Mouse (Mus musculus) gastrocnemius, postnatal 14 days (tissue): ENCODE data around the gene Hist2h2be. TPM values are rescaled to one million over a fixed set of nuclear protein-coding genes. Genes with fewer than 3 reads are reported as not detected.
A peak's percentile ranks its signal among the peaks of the same experiment; 100 is the strongest.
"Not testable (repeated sequence)": the region's sequence is repeated elsewhere in the genome, so short reads cannot be mapped to it uniquely, and the experiment has no call there.

Experiments used
- DNase-seq: peaks from one replicate; pipeline ENCODE4 v3.0.0; 2021; ENCODE audit warnings: mixed read lengths
- intact Hi-C: fragments of 180-260 bp; cut with DNase I; formaldehyde crosslinking; loops from one replicate; pipeline ENCODE4 v1.15.1; 2025; ENCODE audit warnings: low total_unique reads
- long read RNA-seq, 2 experiments: library from polyadenylated mRNA; stranded (forward); transcript quantifications; one replicate each; pipeline ENCODE4 v2.0.0; 2021
- total RNA-seq, 2 experiments: library from RNA; stranded (reverse); gene quantifications; 2 replicates each; pipeline ENCODE4 v1.2.3; 2021

The Hist2h2be gene
- total RNA-seq = 1 to 10 TPM; 4.3 to 4.4 TPM
- long read RNA-seq, experiment 1 = 0 reads
- long read RNA-seq, experiment 2, partial matches to known transcripts = 0 of 2 reads
- long read RNA-seq, experiment 2, other reads (novel, unspliced or antisense) = 0 of 2 reads

DNA sequence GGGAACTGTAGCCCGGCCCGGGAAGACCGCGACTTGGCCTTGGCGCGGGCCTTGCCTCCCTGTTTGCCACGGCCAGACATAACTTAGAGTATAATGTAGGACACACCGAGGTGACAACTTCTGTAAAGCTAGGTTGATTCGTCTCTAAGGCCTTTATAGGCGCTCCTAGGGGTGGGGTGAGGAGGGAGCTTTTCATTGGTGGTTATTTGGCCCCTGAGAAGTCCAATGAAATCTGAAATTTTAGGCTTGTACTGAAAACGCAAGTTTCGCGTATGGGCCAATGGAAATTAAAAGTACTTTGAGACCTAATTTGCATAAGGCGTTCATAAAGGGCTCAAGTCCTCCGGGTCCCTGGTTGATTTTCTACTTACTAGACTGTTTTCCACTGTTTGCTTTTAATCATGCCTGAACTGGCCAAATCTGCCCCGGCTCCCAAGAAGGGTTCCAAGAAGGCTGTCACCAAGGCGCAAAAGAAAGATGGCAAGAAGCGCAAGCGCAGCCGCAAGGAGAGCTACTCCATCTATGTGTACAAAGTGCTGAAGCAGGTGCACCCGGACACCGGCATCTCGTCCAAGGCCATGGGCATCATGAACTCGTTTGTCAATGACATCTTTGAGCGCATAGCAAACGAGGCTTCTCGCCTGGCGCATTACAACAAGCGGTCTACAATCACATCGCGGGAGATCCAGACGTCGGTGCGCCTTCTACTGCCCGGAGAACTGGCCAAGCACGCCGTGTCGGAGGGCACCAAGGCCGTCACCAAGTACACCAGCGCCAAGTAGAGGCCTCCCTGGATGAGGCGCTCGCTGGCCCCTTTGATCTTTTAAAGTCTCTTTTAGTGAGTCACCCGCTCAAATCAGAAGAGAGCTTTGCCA, at the start of gene Hist2h2be, which contains the start of gene Hist2h2ac:
Hist2h2be (plus strand) TSS at position 355 of the 875 bp plus-strand sequence.
Hist2h2ac (minus strand) TSS at position 116 of the 875 bp plus-strand sequence.
- intact Hi-C loops = no loop called here
- peak; percentile 70 for DNase-seq

DNA sequence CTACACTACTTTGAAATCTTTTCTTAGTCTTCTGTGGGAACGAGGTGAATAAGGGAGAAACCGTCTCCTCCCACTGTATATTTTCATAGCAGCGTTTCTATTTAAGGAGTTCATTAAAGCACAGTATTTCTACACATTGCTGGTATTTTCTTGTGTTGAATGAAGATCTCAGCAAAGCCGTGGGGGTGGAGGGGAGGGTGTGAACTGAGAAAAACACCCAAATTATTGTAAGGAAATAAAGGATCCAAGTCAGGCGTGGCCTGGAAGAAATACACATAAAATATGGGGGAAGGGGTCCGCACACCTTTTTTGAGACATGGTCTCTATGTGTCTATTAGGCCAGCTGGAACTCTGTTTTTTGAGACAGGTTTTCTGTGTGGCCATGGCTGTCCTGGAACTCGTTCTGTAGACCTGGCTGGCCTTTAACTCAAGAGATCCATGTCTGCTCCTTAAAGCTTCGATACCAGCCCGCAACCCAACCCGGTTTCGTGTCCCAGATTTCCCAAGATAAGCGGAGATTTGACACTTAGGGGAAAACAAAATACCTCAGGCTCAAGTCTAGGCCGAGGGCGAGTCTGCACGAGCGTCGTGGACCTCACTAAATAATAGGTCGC, 49.2 kb upstream of the Hist2h2be start:
- DNase-seq = no peak
- intact Hi-C loops = no loop called here

DNA sequence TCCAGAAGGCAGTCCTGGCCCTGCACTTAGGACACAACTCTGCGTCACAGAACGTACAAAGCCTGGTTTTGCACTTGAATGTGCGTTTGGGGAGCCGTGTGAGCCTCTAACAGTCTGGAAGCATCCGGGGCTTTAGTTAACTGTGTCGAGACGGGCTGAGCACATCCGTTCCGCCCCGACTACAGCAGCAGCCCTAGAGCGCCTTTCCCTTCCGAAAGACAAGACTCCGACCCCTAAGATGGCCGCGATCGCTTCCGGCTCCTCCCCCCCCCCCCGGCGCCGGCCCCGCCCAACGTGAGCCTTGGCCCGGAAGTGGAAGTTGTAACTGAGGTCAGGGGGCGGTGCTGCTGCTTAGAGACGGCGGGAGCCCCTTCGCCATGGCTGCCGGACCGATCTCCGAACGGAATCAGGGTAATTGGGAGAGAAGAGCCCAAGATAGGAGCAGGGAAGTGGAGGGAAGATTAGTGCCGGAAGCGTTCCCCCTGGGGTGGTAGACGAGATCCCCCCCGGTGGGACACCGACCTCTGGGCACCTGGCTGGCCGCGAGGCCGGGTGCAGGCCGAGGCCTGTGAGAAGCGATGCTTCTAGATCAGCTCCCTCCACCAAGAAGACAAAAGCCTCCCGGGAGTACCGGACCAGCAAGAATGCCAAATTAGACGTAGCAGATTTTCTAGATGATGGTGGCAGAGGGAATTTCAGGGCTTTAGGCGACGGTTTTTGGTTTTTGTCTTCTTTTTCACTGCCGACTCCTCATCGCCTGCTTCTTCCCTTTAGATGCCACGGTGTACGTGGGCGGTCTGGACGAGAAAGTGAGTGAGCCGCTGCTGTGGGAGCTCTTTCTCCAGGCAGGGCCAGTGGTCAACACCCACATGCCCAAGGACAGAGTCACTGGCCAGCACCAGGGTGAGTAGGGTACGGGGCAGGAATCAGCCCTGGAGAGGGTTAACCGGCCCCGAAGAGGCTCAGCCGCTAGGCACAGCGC, 48.4 kb upstream of the Hist2h2be start, which contains the start of gene Sf3b4:
Sf3b4 (plus strand) TSS at position 136 of the 982 bp plus-strand sequence.
- intact Hi-C loops = no loop called here
- DNase-seq = peak; percentile 84

DNA sequence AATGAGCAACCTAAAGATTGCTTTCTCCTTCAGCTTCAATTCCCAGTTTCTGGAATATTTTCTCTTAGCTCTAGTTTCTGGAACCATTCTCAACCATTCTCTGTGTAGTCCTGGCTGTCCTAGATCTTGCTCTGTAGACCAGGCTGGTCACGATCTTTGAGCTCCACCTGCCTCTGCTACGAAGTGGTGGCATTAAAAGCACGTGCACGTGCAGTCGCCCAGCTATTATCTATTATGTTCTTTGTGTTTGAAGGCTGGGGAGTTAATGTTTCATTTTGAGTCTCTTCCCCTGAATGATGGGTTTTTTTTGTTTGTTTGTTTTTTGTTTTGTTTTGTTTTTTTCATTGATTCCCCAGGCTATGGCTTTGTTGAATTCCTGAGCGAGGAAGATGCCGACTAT, 47.7 kb upstream of the Hist2h2be start:
- DNase-seq = no peak
- intact Hi-C loops = no loop called here

DNA sequence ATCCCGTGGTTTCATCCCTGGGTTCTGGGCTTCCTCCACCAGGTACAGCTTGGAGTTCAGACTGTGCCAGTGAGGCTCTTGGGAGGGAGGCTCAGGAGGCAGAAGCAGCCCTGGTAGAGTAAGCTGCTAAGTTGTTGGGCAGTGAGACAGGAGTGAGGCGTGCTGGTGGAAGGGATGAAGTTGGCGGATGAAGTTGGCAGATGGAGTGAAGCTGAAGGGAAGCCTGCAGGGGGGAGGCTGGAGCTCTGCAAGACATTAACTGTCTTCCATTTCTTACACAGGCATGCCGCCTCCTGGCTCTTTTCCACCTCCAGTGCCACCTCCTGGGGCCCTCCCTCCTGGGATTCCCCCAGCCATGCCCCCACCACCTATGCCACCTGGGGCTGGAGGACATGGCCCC, 46.9 kb upstream of the Hist2h2be start:
- DNase-seq, intact Hi-C loops: not testable (repeated sequence)

DNA sequence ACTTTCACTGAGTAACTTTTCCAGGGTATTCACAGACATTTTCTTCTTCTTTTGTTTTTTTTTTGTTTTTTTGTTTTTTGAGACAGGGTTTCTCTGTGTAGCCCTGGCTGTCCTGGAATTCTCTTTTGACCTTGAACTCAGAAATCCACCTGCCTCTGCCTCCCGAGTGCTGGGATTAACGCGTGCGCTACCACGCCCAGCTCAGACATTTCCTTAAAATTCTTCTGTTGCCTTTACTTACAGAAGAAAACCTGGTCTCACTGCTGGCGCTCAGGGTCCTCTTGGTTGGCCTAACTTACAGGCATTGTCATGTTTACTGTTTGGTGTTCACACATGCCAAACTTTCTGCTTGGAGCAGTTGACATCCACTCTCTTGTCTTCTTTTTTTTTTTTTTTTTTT, 45.7 kb upstream of the Hist2h2be start:
- DNase-seq = no peak
- intact Hi-C loops = no loop called here

DNA sequence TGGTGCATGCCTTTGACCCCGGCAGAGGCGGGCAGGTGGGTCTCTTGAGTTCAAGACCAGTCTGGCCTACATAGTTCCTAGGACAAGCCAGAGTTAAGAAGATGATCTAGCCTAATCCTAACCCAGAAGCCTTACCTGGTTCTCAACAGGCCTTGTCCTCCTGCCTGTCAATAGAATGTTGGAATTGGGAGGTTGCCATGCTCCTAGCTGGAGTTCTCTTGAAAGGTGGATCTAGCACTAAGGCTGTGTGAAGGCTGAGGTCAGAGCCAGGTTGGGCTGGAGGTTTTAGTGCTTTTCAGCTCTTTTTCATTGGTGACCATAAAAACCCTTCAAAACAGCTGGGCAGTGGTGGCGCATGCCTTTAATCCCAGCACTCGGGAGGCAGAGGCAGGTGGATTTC, 42.5 kb upstream of the Hist2h2be start:
- no peak for DNase-seq
- intact Hi-C loops = no loop called here

DNA sequence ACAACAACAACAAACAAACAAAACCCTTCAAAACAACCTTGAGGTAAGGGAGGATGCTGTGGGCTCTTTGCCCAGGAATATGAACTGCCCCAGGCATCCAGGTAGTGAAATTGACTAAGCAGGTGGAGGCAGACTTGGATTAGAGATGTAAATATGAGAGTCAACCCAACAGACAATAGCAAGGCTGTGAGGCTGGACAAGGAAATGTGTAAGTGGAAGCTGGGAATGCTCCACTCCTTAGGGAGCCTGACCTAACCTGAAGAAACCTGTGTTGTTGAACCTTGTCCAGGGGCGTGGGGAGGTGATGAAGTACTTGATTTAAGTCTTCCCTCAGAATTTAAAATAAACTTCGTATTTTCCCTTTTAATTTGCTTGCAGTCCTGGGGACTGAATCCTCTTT, 42.0 kb upstream of the Hist2h2be start:
- no peak for DNase-seq
- intact Hi-C loops = no loop called here

DNA sequence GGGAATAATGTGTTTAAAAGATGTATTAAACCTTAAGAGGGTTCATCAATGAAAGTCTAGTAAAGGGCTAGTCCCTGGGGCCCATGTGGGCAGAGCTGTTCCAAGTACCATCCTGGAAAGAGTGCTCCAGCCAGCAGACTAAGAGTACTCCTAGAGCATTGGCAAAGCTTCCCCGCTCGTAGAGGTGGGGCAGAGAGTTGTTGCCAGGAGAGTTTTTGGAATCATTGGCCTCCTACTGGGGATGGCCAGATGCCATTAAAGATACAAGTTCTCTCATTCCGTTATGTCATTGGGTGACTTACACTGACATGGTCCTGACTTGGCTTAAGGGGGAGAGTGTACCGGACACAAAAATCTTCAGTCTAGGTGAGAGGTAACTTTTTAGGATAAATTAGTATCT, 41.4 kb upstream of the Hist2h2be start:
- intact Hi-C loops = no loop called here
- peak; percentile 55 for DNase-seq

DNA sequence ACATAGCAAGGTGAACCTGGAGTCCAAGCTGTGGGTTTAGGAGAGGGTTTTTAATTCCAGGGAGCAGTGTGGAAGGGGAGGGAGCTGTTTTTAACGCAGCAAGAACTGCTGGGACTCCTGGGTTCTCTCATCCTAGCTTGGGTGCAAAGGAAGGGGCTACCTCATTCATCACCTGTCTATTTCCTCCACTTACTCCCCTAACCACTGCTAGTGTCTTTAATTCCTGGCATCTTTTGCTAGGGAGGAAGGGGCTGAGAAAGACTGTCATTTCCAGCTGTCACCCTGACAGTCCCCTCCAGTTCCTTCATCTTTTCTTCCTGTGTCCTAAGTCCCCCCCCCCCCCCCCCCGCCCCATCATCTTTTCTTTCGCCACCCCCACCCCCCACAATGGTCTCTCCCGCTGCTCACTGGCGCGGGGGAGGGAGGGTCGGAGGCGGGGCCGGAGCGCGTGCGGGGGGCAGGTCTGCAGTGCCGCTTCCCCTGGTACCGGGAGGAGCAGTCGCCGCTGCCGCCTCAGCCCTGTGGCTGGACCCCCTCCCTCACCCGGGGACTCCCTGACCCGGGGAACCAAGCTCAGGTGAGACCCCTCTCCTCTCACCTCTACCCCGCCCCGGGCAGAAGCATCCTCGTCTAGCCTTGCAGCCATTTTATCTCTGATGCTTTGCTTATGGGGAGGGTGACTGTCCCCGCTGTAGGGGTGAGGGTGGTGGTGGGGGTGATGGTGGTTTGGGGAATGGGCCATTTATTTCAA, 40.0 kb upstream of the Hist2h2be start, which contains the start of gene Sv2a:
Sv2a (plus strand) TSS at position 425 of the 751 bp plus-strand sequence.
- DNase-seq = peak; percentile 53
- intact Hi-C loops = no loop called here

DNA sequence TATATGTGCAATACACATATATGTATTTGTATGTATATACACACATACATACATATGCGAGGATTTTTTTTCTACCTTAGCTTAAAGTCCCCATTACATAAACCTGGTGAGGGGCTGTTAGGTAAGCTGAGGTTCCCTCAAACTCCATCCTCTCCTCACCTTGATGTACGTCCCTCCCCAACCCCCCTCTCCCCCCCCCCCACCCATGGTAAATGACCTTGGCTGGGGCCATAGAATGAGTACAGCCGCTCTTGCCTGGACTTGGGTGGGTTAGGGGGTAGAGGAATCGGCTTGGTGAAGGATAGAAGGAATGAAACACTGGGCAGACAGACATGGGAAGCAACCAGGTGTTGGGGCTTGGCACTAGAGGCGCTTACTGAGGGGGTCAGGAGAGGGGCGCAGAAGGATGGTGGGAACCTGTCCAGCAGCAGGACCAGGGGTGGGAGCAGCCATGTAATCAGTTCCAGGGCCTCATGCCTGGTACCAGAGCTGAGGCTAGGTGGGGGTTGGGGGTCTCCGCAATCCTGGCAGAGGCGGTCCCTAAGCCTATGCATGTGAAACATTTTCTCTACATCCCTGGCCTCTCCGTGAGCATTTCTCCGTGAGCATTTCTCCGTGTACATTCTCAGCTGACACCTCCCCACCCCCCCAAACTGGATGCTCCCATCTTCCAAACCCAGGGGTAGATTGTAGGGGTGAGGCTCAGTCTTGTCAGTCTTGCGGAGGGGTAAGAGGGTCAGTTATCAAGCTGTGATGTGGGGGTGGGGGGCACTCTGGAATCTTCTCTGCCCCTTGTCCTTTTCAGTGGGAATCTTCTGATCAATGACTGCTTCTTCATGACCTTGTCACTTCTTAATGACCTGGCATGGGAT, 39.2 kb upstream of the Hist2h2be start:
- intact Hi-C loops = no loop called here
- DNase-seq = no peak

DNA sequence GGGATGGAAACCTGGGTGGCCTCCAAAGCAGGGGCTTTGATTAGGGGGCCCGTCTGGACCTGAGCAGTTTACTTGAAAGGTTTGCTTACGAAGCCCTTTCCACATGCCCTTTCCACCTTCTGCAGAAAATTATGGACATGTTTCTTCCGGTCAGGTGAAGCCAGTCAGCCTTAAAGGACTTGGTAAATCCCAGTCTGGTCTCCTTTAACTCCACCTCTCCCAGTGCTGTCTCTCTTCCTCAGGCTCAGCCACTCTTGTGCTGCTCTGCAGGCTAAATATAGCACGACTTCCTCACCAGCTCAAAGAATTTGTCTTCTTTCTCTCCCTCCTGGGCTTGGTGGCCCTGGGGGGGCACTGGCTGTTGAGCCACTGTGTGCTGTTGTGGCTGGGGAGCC, 38.5 kb upstream of the Hist2h2be start:
- intact Hi-C loops = no loop called here
- no peak for DNase-seq

DNA sequence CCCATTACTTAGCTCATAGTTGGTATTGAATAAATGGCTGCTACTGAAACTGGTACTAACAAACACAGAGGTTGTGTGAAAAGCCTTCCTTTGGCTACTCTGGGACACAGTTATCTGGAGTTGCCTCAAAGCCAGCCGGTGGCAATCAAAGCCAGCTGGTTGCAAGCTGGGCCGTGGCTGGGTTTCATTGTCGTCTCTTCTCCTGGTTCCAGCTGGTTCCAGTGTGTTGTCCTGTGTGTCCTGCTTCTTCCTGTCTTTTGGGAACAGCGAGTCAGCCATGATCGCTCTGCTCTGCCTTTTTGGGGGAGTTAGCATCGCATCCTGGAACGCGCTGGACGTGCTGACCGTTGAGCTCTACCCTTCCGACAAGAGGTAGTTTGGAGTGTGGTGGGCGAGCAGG, 27.9 kb upstream of the Hist2h2be start:
- intact Hi-C loops = no loop called here
- DNase-seq = no peak

DNA sequence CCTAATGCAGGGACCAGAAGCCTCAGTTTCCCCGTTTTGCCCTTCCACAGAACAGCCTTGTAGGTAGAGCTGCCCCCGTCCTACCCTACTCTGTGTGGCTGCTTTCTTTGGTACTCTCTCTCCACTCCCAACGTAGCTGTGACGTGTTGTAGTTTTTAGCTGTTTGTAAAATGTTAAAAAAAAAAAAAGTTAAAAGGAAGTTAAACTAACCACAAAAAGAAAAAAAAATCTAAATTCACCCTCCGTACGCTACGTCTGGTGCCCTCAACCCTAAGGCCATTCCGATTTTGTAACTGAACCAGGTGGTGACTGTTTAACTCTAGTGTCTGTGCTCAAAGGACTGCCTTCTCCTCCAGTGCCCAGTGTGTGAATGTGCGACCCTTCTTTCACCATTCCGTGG, 26.0 kb upstream of the Hist2h2be start:
- no peak for DNase-seq
- intact Hi-C loops = no loop called here

DNA sequence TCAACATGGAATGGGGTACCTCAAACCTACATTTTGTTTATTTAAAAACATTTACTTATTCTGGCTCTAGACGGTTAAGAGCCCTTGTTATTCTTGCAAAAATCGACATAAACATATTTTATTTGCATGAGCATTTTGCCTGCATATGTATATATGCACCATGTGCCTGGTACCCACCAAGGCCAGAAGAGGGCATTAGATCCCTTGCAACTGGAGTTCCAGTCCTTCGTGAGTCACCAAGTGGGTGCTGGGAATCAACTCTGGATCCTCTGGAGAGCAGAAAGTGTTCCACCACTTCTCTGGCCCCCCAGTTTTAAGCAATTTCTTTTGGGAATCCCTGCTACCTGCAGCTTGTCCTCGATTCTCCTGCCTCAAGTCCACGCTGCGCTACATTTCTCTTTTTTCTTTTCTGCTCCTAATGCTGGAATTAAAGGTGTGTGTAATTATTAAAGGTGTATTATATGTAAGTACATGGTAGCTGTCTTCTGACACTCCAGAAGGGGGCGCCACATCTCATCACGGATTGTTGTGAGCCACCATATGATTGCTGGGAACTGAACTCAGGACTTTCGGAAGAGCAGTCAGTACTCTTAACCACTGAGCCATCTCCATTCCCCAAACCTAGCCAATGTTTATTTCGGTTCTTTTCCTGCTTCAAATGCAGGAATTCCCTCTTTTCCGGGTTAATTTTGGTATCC, 25.2 kb upstream of the Hist2h2be start:
- intact Hi-C loops = no loop called here
- no peak for DNase-seq

DNA sequence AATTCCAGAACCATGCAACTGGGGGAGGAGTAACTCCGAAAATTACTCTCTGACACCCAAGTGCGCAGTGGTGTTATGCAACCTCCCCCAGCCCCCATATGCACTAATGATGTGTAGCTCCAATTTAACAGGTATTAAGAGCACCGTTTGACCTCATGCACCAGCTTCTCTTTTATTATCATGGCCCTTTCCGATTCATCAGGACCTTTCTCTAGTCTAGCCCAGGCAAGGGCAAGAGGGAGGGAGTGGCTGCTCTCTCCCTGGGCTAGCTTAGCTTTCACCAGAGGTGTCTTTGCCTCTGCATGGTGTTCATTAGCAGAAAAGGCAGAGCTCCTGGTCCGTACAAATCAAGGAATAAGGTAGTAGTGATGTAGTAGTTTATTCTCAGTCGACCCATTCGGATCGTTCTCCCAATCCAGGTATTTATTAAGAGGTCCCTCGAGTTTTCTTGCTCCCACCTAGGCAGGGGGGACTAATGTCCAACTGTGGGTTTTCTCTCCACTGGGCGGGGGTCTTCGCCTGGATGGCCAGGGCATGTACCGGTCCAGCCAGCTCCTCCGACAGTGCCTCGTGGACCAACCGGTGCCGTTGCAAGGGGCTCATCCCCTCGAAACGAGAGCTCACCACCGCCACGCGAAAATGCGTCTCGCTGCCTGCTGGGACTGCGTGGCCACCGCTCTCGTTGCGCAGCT, 24.3 kb upstream of the Hist2h2be start:
- DNase-seq = no peak
- intact Hi-C loops = no loop called here
